Mouse (Mus musculus) brain, embryonic 14.5 days (tissue): ENCODE data around the gene Adssl1.

ENCODE experiments used
- CTCF ChIP-seq: fragments of 200-500 bp; IDR thresholded peaks from 2 replicates; pipeline ENCODE4 v1.5.1; 2012; ENCODE audit warnings: inconsistent platforms, mild to moderate bottlenecking, moderate library complexity, borderline replicate concordance; ENCODE audit not compliant: insufficient read depth, insufficient read length; ENCODE audit errors: extremely low read depth
- POLR2A ChIP-seq: fragments of 200-500 bp; IDR thresholded peaks from 2 replicates; pipeline ENCODE4 v1.6.1; 2012; ENCODE audit warnings: mild to moderate bottlenecking, inconsistent platforms, borderline replicate concordance; ENCODE audit not compliant: poor library complexity, insufficient read depth, insufficient read length, severe bottlenecking; ENCODE audit errors: extremely low read depth

- no peak for TF ChIP-seq CTCF
- no peak for TF ChIP-seq POLR2A
Observed at GRCm38 (mm10) chr12:112621900-112622299, 2.1 kb downstream of the Adssl1 start.
